Mouse (Mus musculus): ENCODE results near the gene Ghitm. TPM values are rescaled to one million over a fixed set of nuclear protein-coding genes. Genes with fewer than 3 reads are reported as not detected.

The Ghitm gene
- polyA plus RNA-seq (2012; rRNA removed), result 86.0 and 90.0 TPM in 2 replicates

GRCm38 (mm10) chr14:37135127-37135593 is at the start of gene Ghitm:
Gene Ghitm (minus strand): TSS chr14:37135272.

GRCm38 (mm10) chr14:37113922-37114321 is 21.1 kb downstream of the Ghitm start, which contains the start of gene 2610528A11Rik:
Gene 2610528A11Rik (minus strand): TSS chr14:37114022.

GRCm38 (mm10) chr14:37097956-37098530 is 37.0 kb downstream of the Ghitm start, which contains the start of gene Cdhr1:
Gene Cdhr1 (minus strand): TSS chr14:37098347.

Other genes with a start within 250 kb of the Ghitm start
- gene Ccser2, start 166.5 kb downstream of the Ghitm start, polyA plus RNA-seq (2012; rRNA removed), result 43.6 and 48.0 TPM in 2 replicates
- 0.04 and 0.14 TPM in 2 replicates for gene Rgr, start 86.3 kb downstream of the Ghitm start, polyA plus RNA-seq (2012; rRNA removed)
- gene Lrit1, start 80.4 kb downstream of the Ghitm start, polyA plus RNA-seq (2012; rRNA removed), result not detected in 2 replicates
- gene Lrit2, start 67.3 kb downstream of the Ghitm start, polyA plus RNA-seq (2012; rRNA removed), result 0.03 TPM in 1 of 2 replicates, not detected in the other
- 2.4 and 2.8 TPM in 2 replicates for gene Cdhr1, start 36.9 kb downstream of the Ghitm start, polyA plus RNA-seq (2012; rRNA removed)
- 0.41 and 0.65 TPM in 2 replicates for gene 2610528A11Rik, start 21.2 kb downstream of the Ghitm start, polyA plus RNA-seq (2012; rRNA removed)

All from central nervous system, embryonic 14 days (tissue).